Mouse (Mus musculus) midbrain, postnatal 0 days (tissue): ENCODE data around the gene Myo16. TPM values are rescaled to one million over a fixed set of nuclear protein-coding genes. Genes with fewer than 3 reads are reported as not detected.

Experiments used
- ATAC-seq: fragments of 200-750 bp; cut with Nextera tagmentation; 2 replicates; pipeline ENCODE4 v1.8.0; 2017; ENCODE audit warnings: moderate number of reproducible peaks, mild to moderate bottlenecking, moderate TSS enrichment, moderate library complexity; ENCODE audit not compliant: low FRiP score
- DNase-seq: peaks from one replicate; pipeline ENCODE4 v3.0.0-alpha.2; 2015; ENCODE audit warnings: low spot score
- H3K27ac ChIP-seq: fragments of 300-500 bp; sonication (generic); 2 replicates; pipeline ENCODE4 v1.5.1; 2014; ENCODE audit warnings: low read depth, mild to moderate bottlenecking, low read length, mixed read lengths
- H3K27me3 ChIP-seq: fragments of 300-500 bp; sonication (generic); 2 replicates; pipeline ENCODE4 v1.6.1; 2014; ENCODE audit warnings: low read length, control low read depth, mixed read lengths; ENCODE audit not compliant: insufficient read depth
- H3K36me3 ChIP-seq: fragments of 300-500 bp; sonication (generic); 2 replicates; pipeline ENCODE4 v1.6.1; 2014; ENCODE audit warnings: low read length, control low read depth, mixed read lengths; ENCODE audit not compliant: insufficient read depth
- H3K4me1 ChIP-seq: fragments of 300-500 bp; sonication (generic); 2 replicates; pipeline ENCODE4 v1.6.1; 2014; ENCODE audit warnings: mild to moderate bottlenecking, control low read depth, antibody characterized with exemption, low read length, mixed read lengths; ENCODE audit not compliant: insufficient read depth
- H3K4me2 ChIP-seq: fragments of 300-500 bp; sonication (generic); 2 replicates; pipeline ENCODE4 v1.6.1; 2014; ENCODE audit warnings: low read depth, mild to moderate bottlenecking, low read length, mixed read lengths; ENCODE audit not compliant: poor library complexity, severe bottlenecking
- H3K4me3 ChIP-seq: fragments of 300-500 bp; sonication (generic); 2 replicates; pipeline ENCODE4 v1.5.1; 2014; ENCODE audit warnings: low read depth, mild to moderate bottlenecking, low read length, moderate library complexity
- H3K9ac ChIP-seq: fragments of 300-500 bp; sonication (generic); replicated peaks from 2 replicates; pipeline ENCODE4 v1.6.1; 2014; ENCODE audit warnings: mild to moderate bottlenecking, low read length, moderate library complexity, mixed read lengths; ENCODE audit not compliant: poor library complexity, severe bottlenecking
- H3K9me3 ChIP-seq: fragments of 300-500 bp; sonication (generic); 2 replicates; pipeline ENCODE4 v1.6.1; 2016; ENCODE audit warnings: low read length, control low read depth
- CTCF ChIP-seq: IDR thresholded peaks from 2 replicates; pipeline ENCODE4 v1.5.1; 2016; ENCODE audit warnings: antibody characterized with exemption, mild to moderate bottlenecking
- WGBS: fragments of 180-500 bp; shearing (Covaris S2); extraction: QIAGEN DNeasy Blood & Tissue Kit; methylation state at CpG from one replicate; pipeline ENCODE4 v1.1.7; 2014; 5-methylcytosine and 5-hydroxymethylcytosine counted together
- polyA plus RNA-seq: library from polyadenylated mRNA; unstranded; fragments of >200 nt; fragmentation: Nextera tagmentation; extraction: Ambion mirVana; gene quantifications from 2 replicates; pipeline ENCODE4 v1.2.1, GENCODE M21; 2015
- total RNA-seq: library from RNA; depleted of rRNA; stranded (reverse); fragments of >200 nt; gene quantifications from 2 replicates; pipeline ENCODE4 v1.2.3, GENCODE M21; 2014

Gene Myo16
- total and polyA plus RNA-seq, 2 experiments from 2014 or later = 7.7 to 59.9 TPM

- no peak overlapping the region for H3K4me3 ChIP-seq
- no peaks in the 10 kb centered on the region; the same call in 1 of the 2 replicates for H3K36me3 ChIP-seq
- ATAC-seq (no peak), DNase-seq (no peak)
- no peak overlapping the region for H3K4me2 ChIP-seq
- 84% methylated on average over 9 of the region's 9 CpGs for WGBS
- TF ChIP-seq CTCF = no peak
- H3K9me3 ChIP-seq = no peaks in the 10 kb centered on the region
- H3K4me1 ChIP-seq = no peaks in the 10 kb centered on the region
- H3K9ac ChIP-seq = no peak overlapping the region
- no peaks in the 10 kb centered on the region for H3K27me3 ChIP-seq
- H3K27ac ChIP-seq = no peak overlapping the region
Measured at GRCm38 (mm10) chr8:10415885-10416284, 262.2 kb downstream of the Myo16 start.

GRCm38 (mm10) chr8:10416806-10417205 is 263.1 kb downstream of the Myo16 start:
- H3K36me3 ChIP-seq = no peaks in the 10 kb centered on the region; the same call in 1 of the 2 replicates
- no peak for ATAC-seq
- H3K9me3 ChIP-seq = no peaks in the 10 kb centered on the region
- H3K4me2 ChIP-seq = no peak overlapping the region
- H3K9ac ChIP-seq = no peak overlapping the region
- 73% methylated on average over 12 of the region's 12 CpGs for WGBS
- no peak for TF ChIP-seq CTCF
- H3K4me3 ChIP-seq = no peak overlapping the region
- H3K27me3 ChIP-seq = no peaks in the 10 kb centered on the region
- no peak overlapping the region for H3K27ac ChIP-seq
- H3K4me1 ChIP-seq = no peaks in the 10 kb centered on the region
- no peak for DNase-seq

- TF ChIP-seq CTCF = no peak
- no peaks in the 10 kb centered on the region; the same call in 1 of the 2 replicates for H3K36me3 ChIP-seq
- H3K4me3 ChIP-seq = no peak overlapping the region
- WGBS = 96% methylated on average over 6 of the region's 6 CpGs
- no peaks in the 10 kb centered on the region for H3K9me3 ChIP-seq
- H3K9ac ChIP-seq = no peak overlapping the region
- ATAC-seq (no peak), DNase-seq (no peak)
- no peaks in the 10 kb centered on the region for H3K27me3 ChIP-seq
- no peaks in the 10 kb centered on the region for H3K4me1 ChIP-seq
- H3K27ac ChIP-seq = no peak overlapping the region
- H3K4me2 ChIP-seq = no peak overlapping the region
Measured at GRCm38 (mm10) chr8:10417281-10417680, 263.6 kb downstream of the Myo16 start.

- DNase-seq (no peak), ATAC-seq (no peak)
- no peak overlapping the region for H3K27ac ChIP-seq
- no peaks in the 10 kb centered on the region for H3K4me1 ChIP-seq
- H3K36me3 ChIP-seq = no peaks in the 10 kb centered on the region; the same call in 1 of the 2 replicates
- H3K4me2 ChIP-seq = no peak overlapping the region
- no peaks in the 10 kb centered on the region for H3K9me3 ChIP-seq
- H3K9ac ChIP-seq = no peak overlapping the region
- TF ChIP-seq CTCF = no peak
- H3K27me3 ChIP-seq = no peaks in the 10 kb centered on the region
- WGBS = 92% methylated on average over 8 of the region's 8 CpGs
- H3K4me3 ChIP-seq = no peak overlapping the region
Measured at GRCm38 (mm10) chr8:10418013-10418412, 264.3 kb downstream of the Myo16 start.

GRCm38 (mm10) chr8:10418971-10419370 is 265.3 kb downstream of the Myo16 start:
- no peak for ATAC-seq
- TF ChIP-seq CTCF = no peak
- no peak overlapping the region for H3K4me3 ChIP-seq
- no peaks in the 10 kb centered on the region for H3K4me1 ChIP-seq
- no peak for DNase-seq
- H3K9ac ChIP-seq = no peak overlapping the region
- no peaks in the 10 kb centered on the region for H3K27me3 ChIP-seq
- no peaks in the 10 kb centered on the region; the same call in 1 of the 2 replicates for H3K36me3 ChIP-seq
- 39% methylated on average over 7 of the region's 7 CpGs for WGBS
- H3K4me2 ChIP-seq = no peak overlapping the region
- H3K27ac ChIP-seq = no peak overlapping the region
- no peaks in the 10 kb centered on the region for H3K9me3 ChIP-seq

GRCm38 (mm10) chr8:10419726-10420125 is 266.0 kb downstream of the Myo16 start:
- TF ChIP-seq CTCF = no peak
- Histone ChIP-seq H3K9me3 (no peaks in the 10 kb centered on the region), H3K4me2 (no peak overlapping the region), H3K27ac (no peak overlapping the region), H3K4me1 (no peaks in the 10 kb centered on the region), H3K4me3 (no peak overlapping the region), H3K27me3 (no peaks in the 10 kb centered on the region), H3K36me3 (no peaks in the 10 kb centered on the region; the same call in 1 of the 2 replicates), H3K9ac (no peak overlapping the region)
- no peak for DNase-seq
- ATAC-seq = no peak
- 80% methylated on average over 4 of the region's 4 CpGs for WGBS
